Comparison of ENCODE assay signal across 13 mouse cellular contexts in genomic region chr11:32633542-32633941, GRCm38 (mm10). TPM values are rescaled to one million over a fixed set of nuclear protein-coding genes. Genes with fewer than 3 reads are reported as not detected.
DNase-seq lines count a peak whose midpoint lies in the region; ATAC-seq and TF ChIP-seq lines count a peak whose summit lies in the region.
"Had no signal": no experiment of that assay in that cellular context is flagged by ENCODE, and none has a peak within 500 bp of the region (broad histone marks: within the 10 kb centered on the region; RNA-seq: fewer than 3 reads in every experiment).

No protein-coding gene starts in this region.

- 69% methylated on average over 3 of the region's 3 CpGs for WGBS in forebrain, postnatal 0 days
- WGBS in forebrain, embryonic 16.5 days: 73% methylated on average over 3 of the region's 3 CpGs
- 68% methylated on average over 3 of the region's 3 CpGs for WGBS in lung, postnatal 0 days
- WGBS in small intestine, adult 2 months: 74% methylated on average over 3 of the region's 3 CpGs

- H3K4me1 ChIP-seq in forebrain, postnatal 0 days (ENCODE audit: insufficient read depth): no peaks in the 10 kb centered on the region
- no peaks in the 10 kb centered on the region for H3K4me1 ChIP-seq in forebrain, embryonic 16.5 days (replicated peaks; ENCODE audit: control insufficient read depth, insufficient read depth, low read length)
- peaks cover 2% of the 10 kb centered on the region; the same call in 1 of the 2 replicates for H3K4me1 ChIP-seq in lung, postnatal 0 days (ENCODE audit: insufficient read depth, low read depth, low read length)
- peaks cover 3% of the 10 kb centered on the region; the same call in 1 of the 2 replicates for H3K4me1 ChIP-seq in small intestine, adult 2 months (ENCODE audit: control insufficient read depth, insufficient read depth, insufficient read length, low read length)
- H3K4me1 ChIP-seq: neural tube, embryonic 15.5 days had no signal

- no peaks in the 10 kb centered on the region for H3K27me3 ChIP-seq in forebrain, postnatal 0 days (ENCODE audit: insufficient read depth, low read length)
- no peaks in the 10 kb centered on the region for H3K27me3 ChIP-seq in forebrain, embryonic 16.5 days (replicated peaks; ENCODE audit: control insufficient read depth, insufficient read depth, low read length)
- H3K27me3 ChIP-seq in lung, postnatal 0 days (replicated peaks; ENCODE audit: insufficient read depth, low read length): no peaks in the 10 kb centered on the region
- no peaks in the 10 kb centered on the region for H3K27me3 ChIP-seq in small intestine, adult 2 months (ENCODE audit: control insufficient read depth, insufficient read depth, low read length)
- H3K27me3 ChIP-seq: neural tube, embryonic 15.5 days had no signal

- no peaks in the 10 kb centered on the region for H3K9me3 ChIP-seq in forebrain, postnatal 0 days (ENCODE audit: low read length)
- H3K9me3 ChIP-seq in forebrain, embryonic 16.5 days (ENCODE audit: control insufficient read depth, low read length): no peaks in the 10 kb centered on the region
- H3K9me3 ChIP-seq in lung, postnatal 0 days (ENCODE audit: low read length): no peaks in the 10 kb centered on the region
- H3K9me3 ChIP-seq: neural tube, embryonic 15.5 days had no signal

- peak; percentile 29 for TF ChIP-seq CTCF in forebrain, postnatal 0 days (IDR thresholded peaks at IDR 0.05; ENCODE audit: low read depth)
- TF ChIP-seq CTCF in lung, postnatal 0 days (IDR thresholded peaks at IDR 0.05): 0 out of 2 replicates have a peak, but pooled peaks have one; percentile 25
- TF ChIP-seq CTCF in small intestine, adult 2 months (IDR thresholded peaks at IDR 0.05; ENCODE audit: extremely low read depth, insufficient read length, insufficient replicate concordance, low read depth, low read length): peak; percentile 27; the same call in 1 of the 2 replicates

- no peak for TF ChIP-seq POLR2A in small intestine, adult 2 months (IDR thresholded peaks at IDR 0.05; ENCODE audit: low read depth, low read length)

- H3K4me2 ChIP-seq in forebrain, postnatal 0 days (ENCODE audit: low read depth): no peak overlapping the region
- H3K4me2 ChIP-seq in forebrain, embryonic 16.5 days (ENCODE audit: low read length): no peak overlapping the region
- no peak overlapping the region for H3K4me2 ChIP-seq in lung, postnatal 0 days (replicated peaks; ENCODE audit: low read depth, low read length)
- H3K4me2 ChIP-seq: neural tube, embryonic 15.5 days had no signal

- no peak overlapping the region for H3K27ac ChIP-seq in forebrain, postnatal 0 days (ENCODE audit: low read depth, low read length)
- H3K27ac ChIP-seq in forebrain, embryonic 16.5 days (ENCODE audit: low read length): no peak overlapping the region
- H3K27ac ChIP-seq in lung, postnatal 0 days (ENCODE audit: low read length): no peak overlapping the region
- H3K27ac ChIP-seq in small intestine, adult 2 months (ENCODE audit: insufficient read depth, low read depth, low read length): no peak overlapping the region
- H3K27ac ChIP-seq: neural tube, embryonic 15.5 days had no signal

- H3K9ac ChIP-seq in forebrain, postnatal 0 days: no peak overlapping the region
- H3K9ac ChIP-seq in forebrain, embryonic 16.5 days (replicated peaks; ENCODE audit: low read depth, low read length): no peak overlapping the region
- no peak overlapping the region for H3K9ac ChIP-seq in lung, postnatal 0 days (replicated peaks; ENCODE audit: low read depth)
- H3K9ac ChIP-seq: neural tube, embryonic 15.5 days had no signal

- ATAC-seq in forebrain, postnatal 0 days: no peak
- no peak for ATAC-seq in forebrain, embryonic 16.5 days
- ATAC-seq in lung, postnatal 0 days: no peak
- ATAC-seq: midbrain, embryonic 16.5 days had no signal

- no peak for DNase-seq in forebrain, postnatal 0 days
- no peak for DNase-seq in lung, postnatal 0 days (ENCODE audit: low spot score)
- DNase-seq in lung, postnatal 14 days: no peak
- peak; percentile 74 for DNase-seq in ES-CJ7 (ENCODE audit: low read depth, low spot score)
- DNase-seq in cerebellum, postnatal 4 days (ENCODE audit: low spot score in 2 of 2): no peak
- DNase-seq in cerebellum, adult 11 months: no peak
- DNase-seq: kidney, adult 9 months; layer of hippocampus, adult 9-11 months; lung, postnatal 36 days had no signal

- no peak overlapping the region for H3K4me3 ChIP-seq in forebrain, postnatal 0 days (ENCODE audit: low read depth, low read length)
- no peak overlapping the region for H3K4me3 ChIP-seq in forebrain, embryonic 16.5 days (replicated peaks; ENCODE audit: low read length)
- H3K4me3 ChIP-seq in lung, postnatal 0 days (ENCODE audit: low read depth, low read length): no peak overlapping the region
- no peak overlapping the region for H3K4me3 ChIP-seq in small intestine, adult 2 months (ENCODE audit: low read depth, low read length)
- H3K4me3 ChIP-seq: neural tube, embryonic 15.5 days had no signal

- no peaks in the 10 kb centered on the region for H3K36me3 ChIP-seq in forebrain, postnatal 0 days (ENCODE audit: insufficient read depth)
- no peaks in the 10 kb centered on the region for H3K36me3 ChIP-seq in forebrain, embryonic 16.5 days (ENCODE audit: control insufficient read depth, insufficient read depth)
- H3K36me3 ChIP-seq in lung, postnatal 0 days (ENCODE audit: insufficient read depth, low read length): no peaks in the 10 kb centered on the region
- H3K36me3 ChIP-seq in small intestine, adult 2 months (ENCODE audit: control insufficient read depth, insufficient read depth, low read length): no peaks in the 10 kb centered on the region
- H3K36me3 ChIP-seq: neural tube, embryonic 15.5 days had no signal

- TF ChIP-seq EP300 in lung, postnatal 0 days (IDR thresholded peaks at IDR 0.05): no peak

RNA-seq across cellular contexts. Expression of gene Fbxw11, which starts 9.0 kb away (rescaled TPM):
- 147 and 161 TPM in 2 replicates for total RNA-seq in forebrain, postnatal 0 days (2014; rRNA removed)
- 85.9 and 110 TPM in 2 replicates for polyA plus RNA-seq in forebrain, postnatal 0 days (2015; fragmentation: Nextera tagmentation; extraction: Ambion mirVana)
- polyA plus RNA-seq in forebrain, embryonic 16.5 days (2015; fragmentation: Nextera tagmentation; extraction: Ambion mirVana): 125 and 137 TPM in 2 replicates
- polyA plus RNA-seq in lung, postnatal 0 days (2015; fragmentation: Nextera tagmentation; extraction: Ambion mirVana): 46.6 and 54.2 TPM in 2 replicates
- 17.3 and 29.8 TPM in 2 replicates for polyA plus RNA-seq in small intestine, adult 2 months (2012; rRNA removed)
